Mouse (Mus musculus) heart, embryonic 13.5 days (tissue): ENCODE measurements around the gene Elk1. TPM values are rescaled to one million over a fixed set of nuclear protein-coding genes. Genes with fewer than 3 reads are reported as not detected.
A peak's percentile ranks its signal among the peaks of the same experiment; 100 is the strongest.

ENCODE experiments used
- ATAC-seq: fragments of 200-750 bp; cut with Nextera tagmentation; 2 replicates; pipeline ENCODE4 v1.8.0; 2017; ENCODE audit warnings: moderate TSS enrichment; ENCODE audit not compliant: insufficient number of reproducible peaks, low FRiP score, low TSS enrichment; ENCODE audit errors: extremely low read depth
- H3K27ac ChIP-seq: fragments of 300-500 bp; sonication (generic); replicated peaks from 2 replicates; pipeline ENCODE4 v1.5.1; 2015; ENCODE audit warnings: moderate library complexity, mild to moderate bottlenecking, inconsistent platforms
- H3K27me3 ChIP-seq: fragments of 300-500 bp; sonication (generic); replicated peaks from 2 replicates; pipeline ENCODE4 v1.6.1; 2015; ENCODE audit warnings: mild to moderate bottlenecking, inconsistent platforms
- H3K36me3 ChIP-seq: fragments of 300-500 bp; sonication (generic); 2 replicates; pipeline ENCODE4 v1.6.1; 2015; ENCODE audit warnings: mild to moderate bottlenecking, inconsistent platforms
- H3K4me1 ChIP-seq: fragments of 300-500 bp; sonication (generic); 2 replicates; pipeline ENCODE4 v1.6.1; 2015; ENCODE audit warnings: inconsistent platforms
- H3K4me2 ChIP-seq: fragments of 300-500 bp; sonication (generic); 2 replicates; pipeline ENCODE4 v1.6.1; 2015; ENCODE audit warnings: inconsistent platforms, mild to moderate bottlenecking, moderate library complexity
- H3K4me3 ChIP-seq: fragments of 300-500 bp; sonication (generic); 2 replicates; pipeline ENCODE4 v1.5.1; 2015; ENCODE audit warnings: moderate library complexity, mild to moderate bottlenecking, inconsistent platforms
- H3K9ac ChIP-seq: fragments of 300-500 bp; sonication (generic); 2 replicates; pipeline ENCODE4 v1.6.1; 2015; ENCODE audit warnings: inconsistent platforms, mild to moderate bottlenecking, moderate library complexity
- H3K9me3 ChIP-seq: fragments of 300-500 bp; sonication (generic); 2 replicates; pipeline ENCODE4 v1.6.1; 2016; ENCODE audit warnings: inconsistent platforms
- WGBS: fragments of 180-500 bp; shearing (Covaris S2); methylation state at CpG from one replicate; pipeline ENCODE4 v1.1.7; 2015; ENCODE audit warnings: mixed read lengths; 5-methylcytosine and 5-hydroxymethylcytosine counted together
- polyA plus RNA-seq: library from polyadenylated mRNA; unstranded; fragments of >200 nt; fragmentation: Nextera tagmentation; extraction: Ambion mirVana; gene quantifications from 2 replicates; pipeline ENCODE4 v1.2.1, GENCODE M21; 2015

Gene Elk1
- 9.9 and 11.1 TPM in 2 replicates for polyA plus RNA-seq

GRCm38 (mm10) chrX:20950191-20950880, at the start of gene Elk1:
Elk1 (minus strand) TSS chrX:20950608.
- Histone ChIP-seq H3K4me1 (peaks cover 6% of the 10 kb centered on the region; the same call in 1 of the 2 replicates), H3K9me3 (no peaks in the 10 kb centered on the region), H3K27me3 (no peaks in the 10 kb centered on the region), H3K36me3 (peaks cover 3% of the 10 kb centered on the region; the same call in 1 of the 2 replicates), H3K4me3 (peak within 1 kb of the TSS; percentile 71), H3K27ac (peak within 1 kb of the TSS; percentile 74), H3K9ac (peak within 1 kb of the TSS; percentile 85), H3K4me2 (peak within 1 kb of the TSS; percentile 69)
- ATAC-seq: peak; percentile 89
- WGBS: 11% methylated on average over 30 of the region's 30 CpGs

GRCm38 (mm10) chrX:20980901-20981300, 30.5 kb upstream of the Elk1 start:
- H3K4me2 ChIP-seq: no peak overlapping the region
- no peaks in the 10 kb centered on the region for H3K4me1 ChIP-seq
- H3K36me3 ChIP-seq: peaks cover 6% of the 10 kb centered on the region; the same call in 1 of the 2 replicates
- no peak overlapping the region for H3K9ac ChIP-seq
- H3K4me3 ChIP-seq: no peak overlapping the region
- 62% methylated on average over 1 of the region's 1 CpGs for whole genome bisulfite sequencing
- H3K27ac ChIP-seq: no peak overlapping the region
- no peak for ATAC-seq
- H3K27me3 ChIP-seq: no peaks in the 10 kb centered on the region
- H3K9me3 ChIP-seq: no peaks in the 10 kb centered on the region

GRCm38 (mm10) chrX:20961477-20962378, 11.3 kb upstream of the Elk1 start, which contains the start of gene Uxt:
Uxt (minus strand) TSS chrX:20962017.
- Histone ChIP-seq H3K4me3 (peak within 1 kb of the TSS; percentile 62), H3K36me3 (peaks cover 19% of the 10 kb centered on the region), H3K4me1 (0 out of 2 replicates have a peak, but pooled peaks cover 2% of the 10 kb centered on the region), H3K27me3 (no peaks in the 10 kb centered on the region), H3K4me2 (peak within 1 kb of the TSS; percentile 66), H3K27ac (peak within 1 kb of the TSS; percentile 90), H3K9ac (peak within 1 kb of the TSS; percentile 77), H3K9me3 (no peaks in the 10 kb centered on the region)
- 11% methylated on average over 57 of the region's 57 CpGs for whole genome bisulfite sequencing
- ATAC-seq: peak; percentile 94

GRCm38 (mm10) chrX:20946055-20946454, 4.4 kb downstream of the Elk1 start:
- no peak overlapping the region for H3K27ac ChIP-seq
- WGBS: 11% methylated on average over 4 of the region's 4 CpGs

GRCm38 (mm10) chrX:20931963-20932362, 18.4 kb downstream of the Elk1 start:
- ATAC-seq: no peak
- no peaks in the 10 kb centered on the region for H3K27me3 ChIP-seq
- 82% methylated on average over 1 of the region's 1 CpGs for WGBS

More at GRCm38 (mm10) chrX:20946055-20946454, 4.4 kb downstream of the Elk1 start:
- no peak overlapping the region for H3K4me3 ChIP-seq
- 0 out of 2 replicates have a peak, but pooled peaks cover 6% of the 10 kb centered on the region for H3K36me3 ChIP-seq
- H3K27me3 ChIP-seq: no peaks in the 10 kb centered on the region
- ATAC-seq: no peak
- no peaks in the 10 kb centered on the region for H3K9me3 ChIP-seq
- no peak overlapping the region for H3K9ac ChIP-seq
- H3K4me2 ChIP-seq: no peak overlapping the region
- H3K4me1 ChIP-seq: peaks cover 6% of the 10 kb centered on the region; the same call in 1 of the 2 replicates

GRCm38 (mm10) chrX:20931364-20931763, 19.0 kb downstream of the Elk1 start, which contains the start of gene Cfp:
Cfp (minus strand) TSS chrX:20931555.
- H3K4me2 ChIP-seq: no peak within 1 kb of the TSS
- 93% methylated on average over 1 of the region's 1 CpGs for WGBS
- H3K4me1 ChIP-seq: no peaks in the 10 kb centered on the region
- no peak for ATAC-seq
- H3K36me3 ChIP-seq: peaks cover 55% of the 10 kb centered on the region
- H3K4me3 ChIP-seq: no peak within 1 kb of the TSS
- no peaks in the 10 kb centered on the region for H3K9me3 ChIP-seq
- no peak within 1 kb of the TSS for H3K9ac ChIP-seq
- no peaks in the 10 kb centered on the region for H3K27me3 ChIP-seq
- no peak within 1 kb of the TSS for H3K27ac ChIP-seq

More at GRCm38 (mm10) chrX:20931963-20932362, 18.4 kb downstream of the Elk1 start:
- Histone ChIP-seq H3K4me3 (no peak overlapping the region), H3K4me2 (no peak overlapping the region), H3K4me1 (no peaks in the 10 kb centered on the region), H3K9ac (no peak overlapping the region), H3K27ac (no peak overlapping the region), H3K9me3 (no peaks in the 10 kb centered on the region), H3K36me3 (peaks cover 58% of the 10 kb centered on the region)

GRCm38 (mm10) chrX:20929859-20930258, 20.5 kb downstream of the Elk1 start:
- no peak for ATAC-seq
- WGBS: 87% methylated on average over 1 of the region's 1 CpGs
- no peak overlapping the region for H3K4me2 ChIP-seq
- H3K9ac ChIP-seq: no peak overlapping the region
- no peak overlapping the region for H3K27ac ChIP-seq
- H3K4me3 ChIP-seq: no peak overlapping the region
- H3K36me3 ChIP-seq: peaks cover 46% of the 10 kb centered on the region
- no peaks in the 10 kb centered on the region for H3K9me3 ChIP-seq
- no peaks in the 10 kb centered on the region for H3K4me1 ChIP-seq
- H3K27me3 ChIP-seq: no peaks in the 10 kb centered on the region

- ATAC-seq: no peak
These were observed 25.4 kb downstream of the Elk1 start for GRCm38 (mm10) chrX:20924976-20925375.

GRCm38 (mm10) chrX:20923506-20923905, 26.9 kb downstream of the Elk1 start:
- ATAC-seq: no peak
- Histone ChIP-seq H3K9ac (no peak overlapping the region), H3K4me1 (0 out of 2 replicates have a peak, but pooled peaks cover 4% of the 10 kb centered on the region), H3K36me3 (peaks cover 23% of the 10 kb centered on the region), H3K27ac (no peak overlapping the region), H3K4me3 (no peak overlapping the region), H3K4me2 (no peak overlapping the region), H3K27me3 (peaks cover 22% of the 10 kb centered on the region), H3K9me3 (no peaks in the 10 kb centered on the region)
- 81% methylated on average over 1 of the region's 1 CpGs for WGBS

More at GRCm38 (mm10) chrX:20924976-20925375, 25.4 kb downstream of the Elk1 start:
- peaks cover 28% of the 10 kb centered on the region for H3K36me3 ChIP-seq
- no peak overlapping the region for H3K27ac ChIP-seq
- no peak overlapping the region for H3K4me3 ChIP-seq
- H3K4me1 ChIP-seq: 0 out of 2 replicates have a peak, but pooled peaks cover 4% of the 10 kb centered on the region
- H3K4me2 ChIP-seq: no peak overlapping the region
- peaks cover 9% of the 10 kb centered on the region for H3K27me3 ChIP-seq
- no peaks in the 10 kb centered on the region for H3K9me3 ChIP-seq
- H3K9ac ChIP-seq: no peak overlapping the region

GRCm38 (mm10) chrX:20921366-20921765, 29.0 kb downstream of the Elk1 start:
- Histone ChIP-seq H3K4me3 (no peak overlapping the region), H3K4me2 (peak overlapping the region; percentile 70), H3K4me1 (0 out of 2 replicates have a peak, but pooled peaks cover 4% of the 10 kb centered on the region), H3K36me3 (peaks cover 6% of the 10 kb centered on the region; the same call in 1 of the 2 replicates), H3K27ac (no peak overlapping the region), H3K9ac (no peak overlapping the region), H3K27me3 (peaks cover 25% of the 10 kb centered on the region), H3K9me3 (no peaks in the 10 kb centered on the region)
- 38% methylated on average over 5 of the region's 5 CpGs for WGBS
- no peak for ATAC-seq

GRCm38 (mm10) chrX:20920844-20921364, 29.5 kb downstream of the Elk1 start, which contains the start of gene Syn1:
Syn1 (minus strand) TSS chrX:20921004.
- no peaks in the 10 kb centered on the region for H3K9me3 ChIP-seq
- no peak within 1 kb of the TSS for H3K27ac ChIP-seq
- WGBS: 3% methylated on average over 41 of the region's 44 CpGs
- 0 out of 2 replicates have a peak, but pooled peaks cover 4% of the 10 kb centered on the region for H3K4me1 ChIP-seq
- H3K9ac ChIP-seq: peak within 1 kb of the TSS; percentile 2
- H3K27me3 ChIP-seq: peaks cover 25% of the 10 kb centered on the region
- H3K36me3 ChIP-seq: peaks cover 6% of the 10 kb centered on the region; the same call in 1 of the 2 replicates
- peak within 1 kb of the TSS; percentile 45 for H3K4me3 ChIP-seq
- ATAC-seq: peak; percentile 58; the same call in 1 of the 2 replicates
- peak within 1 kb of the TSS; percentile 70 for H3K4me2 ChIP-seq
